Mouse (Mus musculus) midbrain, embryonic 11.5 days (tissue): ENCODE measurements at regions not wholly inside any gene's neighbourhood (a gene's known extent, or its start where the extent isn't known, plus 50 kb on each side); places are given as distances from the start of the nearest gene placed in this dataset.

ENCODE experiments used
- ATAC-seq: fragments of 200-750 bp; cut with Nextera tagmentation; 2 replicates; pipeline ENCODE4 v1.8.0; 2017; ENCODE audit warnings: moderate TSS enrichment, moderate library complexity; ENCODE audit not compliant: low FRiP score
- DNase-seq: peaks from one replicate; pipeline ENCODE4 v3.0.0; 2015; ENCODE audit warnings: low spot score; ENCODE audit errors: missing footprints
- H3K27ac ChIP-seq: fragments of 300-500 bp; sonication (generic); 2 replicates; pipeline ENCODE4 v1.5.1; 2014; ENCODE audit warnings: low read depth, low read length
- H3K27me3 ChIP-seq: fragments of 300-500 bp; sonication (generic); 2 replicates; pipeline ENCODE4 v1.6.1; 2014; ENCODE audit warnings: mild to moderate bottlenecking, low read length, moderate library complexity, mixed read lengths; ENCODE audit not compliant: control insufficient read depth, insufficient read depth
- H3K36me3 ChIP-seq: fragments of 300-500 bp; sonication (generic); 2 replicates; pipeline ENCODE4 v1.6.1; 2014; ENCODE audit warnings: mild to moderate bottlenecking, low read length, moderate library complexity, mixed read lengths; ENCODE audit not compliant: control insufficient read depth, insufficient read depth
- H3K4me1 ChIP-seq: fragments of 300-500 bp; sonication (generic); 2 replicates; pipeline ENCODE4 v1.6.1; 2014; ENCODE audit warnings: low read length; ENCODE audit not compliant: control insufficient read depth, insufficient read depth
- H3K4me2 ChIP-seq: fragments of 300-500 bp; sonication (generic); 2 replicates; pipeline ENCODE4 v1.6.1; 2014; ENCODE audit warnings: mild to moderate bottlenecking, moderate library complexity
- H3K4me3 ChIP-seq: fragments of 300-500 bp; sonication (generic); 2 replicates; pipeline ENCODE4 v1.5.1; 2014; ENCODE audit warnings: low read depth, low read length
- H3K9ac ChIP-seq: fragments of 300-500 bp; sonication (generic); 2 replicates; pipeline ENCODE4 v1.6.1; 2014; ENCODE audit warnings: low read length
- H3K9me3 ChIP-seq: fragments of 300-500 bp; sonication (generic); 2 replicates; pipeline ENCODE4 v1.6.1; 2016; ENCODE audit warnings: low read length; ENCODE audit not compliant: control insufficient read depth
- WGBS: fragments of 180-500 bp; shearing (Covaris S2); extraction: QIAGEN DNeasy Blood & Tissue Kit; methylation state at CpG from one replicate; pipeline ENCODE4 v1.1.7; 2014; 5-methylcytosine and 5-hydroxymethylcytosine counted together

DNA sequence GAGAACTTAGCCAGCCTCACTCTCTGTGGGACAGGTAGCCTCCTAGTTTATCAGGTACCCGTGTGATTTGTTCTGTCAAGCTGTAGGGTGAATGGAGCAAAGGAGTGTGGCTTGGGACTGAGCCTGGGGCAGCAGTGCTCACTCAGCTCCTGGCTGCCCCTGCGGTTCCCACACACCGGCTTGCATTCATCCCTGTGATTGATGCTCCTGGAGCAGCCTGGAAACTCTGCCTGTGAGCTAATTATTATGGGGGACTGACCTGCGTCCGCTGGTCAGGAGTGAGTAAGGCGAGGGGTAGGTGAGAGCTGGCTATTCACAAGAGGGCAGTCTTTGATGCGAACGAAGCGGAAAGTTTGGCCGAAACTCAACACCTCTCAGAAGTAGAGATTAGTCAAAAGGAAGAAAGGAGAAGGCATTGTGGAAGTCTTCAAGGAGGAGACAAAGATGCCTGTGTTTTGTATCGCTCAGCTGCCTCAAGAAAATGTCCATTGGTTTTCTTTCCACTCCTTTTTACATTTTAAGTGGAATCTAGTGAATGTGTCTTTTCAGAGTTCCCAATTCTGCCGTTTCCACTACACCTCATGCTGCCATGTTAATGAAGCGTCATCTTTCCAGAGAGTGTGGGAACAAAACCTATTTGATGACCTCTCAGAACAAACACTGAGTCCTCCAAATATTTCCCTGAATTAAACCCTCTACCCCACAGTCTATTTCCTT is 142.7 kb upstream of the Car8 start:
- Histone ChIP-seq H3K9ac (no peak overlapping the region), H3K36me3 (no peaks in the 10 kb centered on the region), H3K4me2 (no peak overlapping the region), H3K4me3 (no peak overlapping the region), H3K9me3 (no peaks in the 10 kb centered on the region), H3K4me1 (no peaks in the 10 kb centered on the region; the same call in 1 of the 2 replicates), H3K27me3 (no peaks in the 10 kb centered on the region), H3K27ac (no peak overlapping the region)
- peak; percentile 62 for DNase-seq
- ATAC-seq: 0 out of 2 replicates have a peak, but pooled peaks have one; percentile 34
- WGBS: 32% methylated on average over 13 of the region's 13 CpGs

DNA sequence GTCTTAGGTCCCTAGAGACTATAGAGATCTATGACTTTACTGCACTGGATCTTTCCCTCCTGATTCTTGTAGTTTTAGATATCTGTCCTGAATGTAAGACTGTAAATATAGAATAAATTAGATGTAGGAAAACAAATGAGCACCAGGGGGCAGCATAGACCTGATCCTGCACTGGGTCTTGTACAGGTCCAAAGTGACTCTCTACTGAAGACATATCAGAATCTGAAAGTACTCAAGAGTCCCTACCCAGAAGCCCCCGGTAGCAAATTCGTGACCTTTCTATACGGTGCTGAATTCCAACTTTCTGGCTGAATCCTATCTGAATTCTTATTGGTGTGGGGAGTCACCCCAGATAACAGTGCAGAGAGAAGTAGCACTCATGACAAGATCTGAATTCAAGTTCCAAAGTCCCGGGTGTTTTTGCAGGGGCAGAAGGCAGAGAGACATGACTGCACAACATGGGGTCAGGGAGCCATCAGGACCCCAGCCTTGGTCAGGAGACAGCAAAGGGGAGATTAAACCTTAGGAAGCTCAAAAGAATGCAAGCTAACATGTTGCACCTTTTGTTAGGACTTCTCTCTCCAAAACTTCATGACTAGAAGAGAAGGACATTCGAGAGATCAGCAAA is 142.0 kb upstream of the Car8 start:
- H3K27ac ChIP-seq: no peak overlapping the region
- H3K4me1 ChIP-seq: no peaks in the 10 kb centered on the region; the same call in 1 of the 2 replicates
- no peak overlapping the region for H3K4me2 ChIP-seq
- peak; percentile 78 for ATAC-seq
- no peak overlapping the region for H3K4me3 ChIP-seq
- DNase-seq: peak; percentile 96
- no peaks in the 10 kb centered on the region for H3K9me3 ChIP-seq
- H3K27me3 ChIP-seq: no peaks in the 10 kb centered on the region
- no peaks in the 10 kb centered on the region for H3K36me3 ChIP-seq
- WGBS: 66% methylated on average over 5 of the region's 5 CpGs
- no peak overlapping the region for H3K9ac ChIP-seq

DNA sequence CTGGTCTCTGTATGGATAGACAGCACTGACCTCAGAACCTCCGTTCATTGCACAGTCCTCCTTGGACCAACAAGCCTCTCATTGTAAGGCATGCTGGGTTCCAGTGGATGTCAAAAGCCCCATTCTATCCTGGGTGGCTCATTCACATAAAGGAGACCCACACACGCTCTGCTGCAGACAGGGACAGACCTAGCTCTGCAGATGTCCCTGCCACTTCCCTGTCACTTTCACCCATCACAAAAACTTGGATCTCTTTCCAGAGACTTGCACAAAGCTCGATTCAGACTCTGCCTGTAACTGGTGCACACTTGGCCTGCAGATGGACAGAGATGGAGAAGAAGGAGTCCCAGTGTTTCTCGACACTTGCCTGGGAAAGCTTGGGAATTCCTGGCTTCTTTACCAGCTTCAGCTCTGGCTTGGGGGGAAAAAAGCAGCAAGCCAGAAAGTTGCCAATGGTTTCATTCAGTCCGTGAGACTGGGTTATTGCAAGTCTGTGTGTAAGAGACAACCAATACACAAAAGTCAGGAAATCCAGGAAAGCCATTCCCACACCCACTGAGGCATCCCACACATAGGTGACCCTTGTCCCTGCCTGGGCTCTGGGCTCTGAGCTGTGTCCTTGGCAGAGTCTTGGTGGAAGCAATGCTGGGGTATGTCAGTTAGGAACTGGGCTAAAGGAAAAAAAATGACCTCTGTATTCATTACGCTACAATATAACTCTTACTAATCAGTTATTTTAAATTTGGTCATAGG is 136.1 kb upstream of the Car8 start:
- WGBS: 87% methylated on average over 6 of the region's 6 CpGs
- ATAC-seq (no peak), DNase-seq (no peak)
- H3K36me3 ChIP-seq: no peaks in the 10 kb centered on the region
- H3K4me2 ChIP-seq: no peak overlapping the region
- H3K4me3 ChIP-seq: no peak overlapping the region
- H3K27me3 ChIP-seq: no peaks in the 10 kb centered on the region
- H3K9ac ChIP-seq: no peak overlapping the region
- no peaks in the 10 kb centered on the region for H3K4me1 ChIP-seq
- no peaks in the 10 kb centered on the region for H3K9me3 ChIP-seq
- H3K27ac ChIP-seq: no peak overlapping the region

DNA sequence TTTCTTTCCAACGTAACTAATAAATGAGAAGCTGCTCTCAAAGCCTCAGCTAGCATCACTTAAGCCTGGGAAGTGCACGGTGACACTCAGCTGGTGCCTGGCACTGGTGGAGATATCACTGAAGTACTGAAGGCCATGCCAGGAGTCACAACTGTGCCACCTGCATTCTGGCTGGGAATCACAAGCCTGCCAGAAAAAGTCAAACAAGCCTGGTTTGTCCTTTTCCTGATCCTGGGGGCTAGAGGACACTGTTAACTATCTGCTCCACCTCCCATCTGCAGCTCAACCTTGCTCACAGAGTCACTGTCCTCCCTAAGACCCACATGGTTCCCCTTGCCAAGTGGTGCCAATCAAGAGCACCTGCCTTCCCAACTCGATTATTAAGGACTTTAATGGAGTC is 135.2 kb upstream of the Car8 start:
- WGBS: 83% methylated on average over 3 of the region's 3 CpGs
- no peak for ATAC-seq
- Histone ChIP-seq H3K36me3 (no peaks in the 10 kb centered on the region), H3K4me3 (no peak overlapping the region), H3K9me3 (no peaks in the 10 kb centered on the region), H3K27ac (no peak overlapping the region), H3K4me1 (no peaks in the 10 kb centered on the region), H3K27me3 (no peaks in the 10 kb centered on the region), H3K4me2 (no peak overlapping the region), H3K9ac (no peak overlapping the region)
- no peak for DNase-seq

DNA sequence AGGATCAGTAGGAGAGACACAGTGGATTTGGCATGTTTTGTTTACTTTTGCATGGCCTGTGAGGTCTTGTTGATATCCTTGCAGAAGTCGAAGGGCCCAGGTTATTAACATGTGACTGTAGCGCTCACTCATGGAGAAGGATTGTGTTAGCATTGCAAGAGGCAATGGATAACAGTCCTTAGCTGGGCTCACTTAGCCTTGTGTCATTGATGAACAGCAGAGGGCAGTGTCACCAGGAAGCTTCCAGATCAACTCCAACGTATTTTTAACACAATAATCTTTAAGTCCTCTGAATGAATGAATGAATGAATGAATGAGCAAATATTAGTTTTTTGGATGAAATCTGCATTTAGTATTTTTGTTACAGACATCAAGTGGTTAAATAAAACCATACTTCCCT is 133.2 kb upstream of the Car8 start:
- DNase-seq (no peak), ATAC-seq (no peak)
- Histone ChIP-seq H3K4me2 (no peak overlapping the region), H3K9me3 (no peaks in the 10 kb centered on the region), H3K4me3 (no peak overlapping the region), H3K27ac (no peak overlapping the region), H3K36me3 (no peaks in the 10 kb centered on the region), H3K9ac (no peak overlapping the region), H3K4me1 (no peaks in the 10 kb centered on the region), H3K27me3 (no peaks in the 10 kb centered on the region)
- WGBS: 69% methylated on average over 3 of the region's 3 CpGs

DNA sequence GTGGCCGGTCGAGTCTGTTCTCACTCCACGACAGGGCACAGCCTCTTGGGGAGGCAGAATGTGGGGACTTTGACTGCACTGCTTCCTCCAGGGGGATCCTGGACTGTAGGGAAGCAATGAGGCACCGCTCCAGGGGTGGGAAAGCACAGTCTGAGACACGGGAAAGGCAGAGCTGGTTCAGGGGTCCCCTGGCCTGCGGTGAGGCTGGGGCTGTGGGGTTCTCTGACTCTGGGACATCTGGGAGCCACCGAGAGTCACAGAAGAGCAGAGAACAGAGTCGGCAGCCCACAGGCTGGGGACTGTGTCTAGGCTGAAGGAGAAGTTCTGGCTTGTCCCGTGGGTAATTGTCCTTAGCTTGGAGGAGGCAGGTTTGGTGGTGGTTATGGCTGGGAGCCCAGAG is 131.9 kb upstream of the Car8 start:
- Histone ChIP-seq H3K27ac (no peak overlapping the region), H3K27me3 (no peaks in the 10 kb centered on the region), H3K9ac (no peak overlapping the region), H3K4me3 (no peak overlapping the region), H3K4me1 (no peaks in the 10 kb centered on the region), H3K4me2 (no peak overlapping the region), H3K36me3 (no peaks in the 10 kb centered on the region), H3K9me3 (no peaks in the 10 kb centered on the region)
- no peak for ATAC-seq
- 74% methylated on average over 9 of the region's 9 CpGs for WGBS
- DNase-seq: no peak

DNA sequence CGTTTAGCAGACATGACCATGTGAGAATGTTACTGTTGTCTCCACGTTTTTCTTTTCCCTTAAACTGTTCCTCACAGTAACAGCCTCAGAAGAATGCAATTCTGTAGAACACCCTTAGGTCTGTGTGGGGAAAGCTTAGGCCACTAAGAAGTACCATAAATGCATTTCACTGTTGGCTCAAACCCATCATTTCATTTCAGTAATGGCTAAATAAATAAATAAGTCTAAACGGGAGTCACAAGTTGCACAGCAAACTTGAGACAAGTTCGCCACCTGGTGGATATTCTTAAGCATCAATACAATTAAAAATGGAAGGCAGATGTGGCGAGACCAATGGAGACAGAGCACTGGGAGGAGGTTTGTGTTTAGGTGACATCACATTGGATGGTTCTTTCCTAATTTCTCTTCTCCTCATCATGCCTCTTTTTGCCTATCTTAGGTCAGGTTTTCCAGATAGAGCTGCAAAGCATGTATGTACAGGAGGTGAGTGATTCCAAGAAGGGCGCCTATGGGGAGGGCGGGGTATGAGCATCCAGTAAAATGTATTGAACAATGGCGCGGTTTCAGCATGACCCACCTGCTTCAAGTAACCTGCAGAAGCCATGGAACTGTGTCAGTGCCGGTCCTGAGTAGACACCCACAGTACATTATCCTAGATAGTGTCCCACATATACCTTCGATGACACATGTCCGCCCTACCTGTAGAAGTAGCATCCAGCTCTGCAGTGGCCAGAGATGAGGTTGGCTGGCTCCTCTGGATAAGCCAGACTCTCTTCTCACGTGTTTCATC is 128.8 kb upstream of the Car8 start:
- Histone ChIP-seq H3K36me3 (no peaks in the 10 kb centered on the region), H3K4me2 (no peak overlapping the region), H3K9me3 (no peaks in the 10 kb centered on the region), H3K27me3 (no peaks in the 10 kb centered on the region), H3K27ac (no peak overlapping the region), H3K9ac (no peak overlapping the region), H3K4me1 (no peaks in the 10 kb centered on the region), H3K4me3 (no peak overlapping the region)
- DNase-seq (peak; percentile 90), ATAC-seq (peak; percentile 69)
- 62% methylated on average over 13 of the region's 13 CpGs for WGBS

DNA sequence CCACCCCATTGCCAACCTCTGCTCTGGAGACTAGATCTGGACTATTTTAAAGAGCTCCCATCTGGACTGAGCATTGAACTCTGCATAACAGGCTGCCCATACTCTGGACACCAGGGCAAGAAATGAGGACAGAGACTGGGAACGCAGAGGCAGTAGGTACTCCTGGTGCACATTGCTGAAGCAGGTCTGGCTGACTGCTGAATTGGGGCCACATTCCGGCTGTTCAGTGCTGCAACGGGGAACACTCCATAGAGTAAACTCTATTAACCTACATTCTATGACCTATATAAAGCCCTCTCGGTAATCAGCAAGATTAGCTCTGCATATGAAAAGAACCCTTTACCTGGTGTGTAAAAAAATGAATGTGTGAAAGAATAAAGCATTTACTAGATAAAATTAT is 128.1 kb upstream of the Car8 start:
- Histone ChIP-seq H3K4me3 (no peak overlapping the region), H3K4me1 (no peaks in the 10 kb centered on the region), H3K27me3 (no peaks in the 10 kb centered on the region), H3K4me2 (no peak overlapping the region), H3K27ac (no peak overlapping the region), H3K36me3 (no peaks in the 10 kb centered on the region), H3K9ac (no peak overlapping the region), H3K9me3 (no peaks in the 10 kb centered on the region)
- 78% methylated on average over 4 of the region's 4 CpGs for WGBS
- no peak for ATAC-seq
- no peak for DNase-seq
